Mouse (Mus musculus): ENCODE measurements around the gene Cdc42bpg.

GRCm38 (mm10) chr19:6262222-6262621, 44.0 kb upstream of the Cdc42bpg start:
- TF ChIP-seq GATA1 (IDR thresholded peaks at IDR 0.05; ENCODE audit: low read length) (no peak), TAL1 (IDR thresholded peaks at IDR 0.05; ENCODE audit: low read length) (no peak)

All from erythroblast, embryonic 14.5 days (primary cell).